Mouse (Mus musculus): ENCODE measurements at regions not wholly inside any gene's neighbourhood (a gene's known extent, or its start where the extent isn't known, plus 50 kb on each side); places are given as distances from the start of the nearest gene placed in this dataset.

DNA sequence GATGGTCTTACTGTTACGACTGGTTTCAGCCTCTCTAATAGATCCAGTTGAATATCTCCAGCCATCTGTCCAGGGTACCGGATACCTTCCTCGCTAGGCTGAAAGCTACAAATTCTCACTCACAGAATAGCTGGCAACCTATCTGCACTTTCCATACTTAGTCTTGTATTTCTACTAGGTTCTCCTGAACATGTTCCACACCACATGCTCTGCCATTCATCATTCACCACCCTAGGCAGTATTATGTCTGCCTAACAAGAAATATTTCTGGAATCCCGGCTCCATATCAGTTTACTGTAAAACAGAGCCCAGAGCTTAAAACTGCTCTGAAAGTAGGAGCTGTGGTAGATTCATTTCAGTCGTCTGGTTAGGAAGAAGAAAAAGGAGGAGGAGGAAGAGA lies 1224.5 kb upstream of the Lrrc6 start:
- DNase-seq, result no peak

DNA sequence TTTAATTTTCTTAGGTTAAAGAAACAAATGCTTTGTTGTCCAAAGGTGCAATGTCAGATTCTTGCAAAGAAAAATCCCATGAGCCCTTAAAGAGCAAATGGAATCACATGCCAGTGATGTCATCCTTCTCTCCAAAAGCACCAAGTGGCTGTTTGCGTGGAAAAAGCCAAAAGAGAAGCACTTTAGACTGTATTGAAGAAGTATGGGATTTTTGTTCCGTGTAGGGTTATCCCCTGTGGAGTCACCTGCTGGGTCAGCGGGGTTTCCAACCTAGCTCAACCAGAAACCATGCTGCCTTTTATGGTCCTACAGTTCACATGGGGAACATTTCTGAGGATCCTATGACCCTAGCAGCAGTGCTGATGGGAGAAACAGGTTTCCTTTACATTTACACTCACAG lies 1213.5 kb upstream of the Lrrc6 start:
- no peak for DNase-seq

DNA sequence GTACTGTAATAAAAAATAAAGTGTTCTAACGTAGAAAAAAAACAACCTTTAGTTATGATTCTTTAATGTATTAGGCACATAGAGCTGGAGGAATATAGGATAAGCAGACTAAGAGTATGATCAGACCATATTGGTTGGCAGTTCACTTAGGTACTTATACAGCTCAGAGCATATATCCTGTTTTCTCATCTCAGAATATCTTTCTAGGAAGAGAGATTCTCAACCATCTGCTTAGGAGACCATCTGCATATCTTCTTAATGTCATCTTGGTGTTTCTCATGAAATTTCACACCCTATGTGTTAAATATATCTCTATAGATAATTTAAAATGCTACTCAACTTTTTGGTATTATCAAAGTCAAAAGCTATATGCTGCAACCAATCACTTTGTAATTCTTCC lies 1185.4 kb upstream of the Lrrc6 start:
- no peak for DNase-seq

DNA sequence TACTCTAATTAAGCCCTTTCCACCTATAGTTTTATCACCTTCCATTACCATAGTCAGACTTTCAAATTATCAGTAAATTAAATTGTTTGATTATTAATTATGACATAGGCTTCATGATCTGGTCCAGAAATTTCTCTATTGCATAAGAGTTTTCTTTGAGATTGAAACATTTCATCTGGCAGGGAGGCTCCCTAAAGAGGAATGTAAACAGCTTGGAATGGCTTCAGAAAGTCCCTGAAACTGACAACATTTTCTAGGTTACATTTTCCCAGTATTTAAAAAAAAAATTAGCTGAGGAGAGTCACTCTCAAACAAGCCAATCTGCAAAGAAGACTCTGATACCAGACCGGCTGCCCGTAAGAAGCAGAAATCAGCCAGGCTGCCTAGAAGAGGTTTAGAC lies 1172.6 kb upstream of the Lrrc6 start:
- no peak for DNase-seq

DNA sequence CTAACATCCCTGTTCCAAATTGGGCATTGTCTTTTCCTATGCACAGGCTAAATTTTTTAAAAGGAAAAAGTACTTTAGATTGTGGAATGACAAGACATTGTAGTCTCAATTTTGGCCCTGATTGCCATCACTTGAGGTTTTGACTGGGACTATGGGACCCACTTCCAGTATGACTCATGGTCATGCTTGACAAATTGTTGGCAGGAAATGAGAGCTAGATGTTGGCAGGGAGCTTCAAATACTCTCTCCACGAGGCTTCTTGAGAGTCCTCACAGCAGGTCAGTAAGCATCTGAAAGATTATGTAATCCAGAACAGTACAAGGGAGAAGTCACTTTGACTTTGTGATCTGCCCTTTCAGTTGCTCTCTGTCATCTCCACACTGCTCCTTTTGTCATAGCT lies 1135.4 kb upstream of the Lrrc6 start:
- no peak for DNase-seq

DNA sequence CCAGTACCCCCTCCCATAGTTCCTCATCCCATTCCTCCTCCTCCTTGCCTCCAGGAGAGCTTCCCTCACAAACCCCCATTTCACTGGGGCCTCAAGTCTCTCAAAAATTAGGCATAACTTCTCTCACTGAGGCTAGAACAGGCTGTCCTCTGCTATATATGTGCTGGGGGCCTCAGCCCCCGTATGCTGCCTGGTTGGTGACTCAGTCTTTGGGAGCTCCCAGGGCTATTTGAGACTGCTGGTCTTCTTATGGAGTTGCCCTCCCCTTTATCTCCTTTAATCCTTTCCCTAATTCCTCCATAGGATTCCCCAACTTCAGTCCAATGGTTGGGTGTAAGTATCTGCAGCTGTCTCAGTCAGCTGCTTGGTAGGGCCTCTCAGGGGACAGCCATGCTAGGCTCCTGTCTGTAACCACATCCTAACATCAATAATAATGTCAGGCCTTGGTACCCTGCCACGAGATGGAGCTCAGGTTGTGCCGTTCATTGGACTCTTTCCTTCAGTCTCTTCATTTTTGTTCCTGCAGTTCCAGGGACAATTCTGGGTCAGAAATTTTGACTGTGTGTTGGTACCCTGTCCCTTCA lies 1126.1 kb upstream of the Lrrc6 start:
- DNase-seq, result no peak

DNA sequence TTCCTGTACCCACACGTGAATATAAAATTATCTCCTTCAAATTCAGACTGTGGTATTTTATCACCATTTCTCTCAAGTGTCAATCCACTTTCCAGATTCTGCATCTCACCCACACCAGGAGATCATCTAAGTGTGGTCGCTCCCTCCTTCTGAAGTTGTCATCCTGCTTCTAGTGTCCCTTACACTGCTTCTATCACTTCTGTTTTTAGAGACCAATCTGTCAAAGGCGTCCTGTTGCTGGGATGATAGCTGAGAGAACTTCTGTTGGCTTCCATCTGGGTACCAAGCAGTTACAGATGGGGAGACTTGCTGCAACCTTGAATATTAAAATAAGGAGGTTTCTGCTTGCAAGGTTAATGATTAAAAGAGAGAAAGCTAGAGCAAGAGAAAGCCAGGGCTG lies 1111.2 kb upstream of the Lrrc6 start:
- no peak for DNase-seq

DNA sequence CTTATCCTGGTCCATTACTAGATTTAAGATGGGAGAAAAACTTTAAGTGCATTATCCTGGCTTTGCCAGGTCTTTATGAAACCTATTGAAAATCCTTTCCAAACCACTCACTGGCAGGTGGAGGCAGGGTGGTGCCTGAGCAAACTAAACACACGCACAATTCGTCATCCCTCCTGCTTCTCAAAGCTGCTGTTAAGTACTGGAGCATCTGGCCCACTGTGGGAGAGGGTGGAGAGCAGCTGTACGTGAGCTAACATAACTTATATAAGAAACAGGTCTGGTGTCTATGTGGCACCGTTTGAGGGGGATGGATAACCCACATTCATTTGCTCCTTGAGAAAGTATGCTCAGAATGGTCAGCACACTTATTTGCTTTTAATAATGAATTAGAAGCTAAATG lies 1097.7 kb upstream of the Lrrc6 start:
- no peak for DNase-seq

DNA sequence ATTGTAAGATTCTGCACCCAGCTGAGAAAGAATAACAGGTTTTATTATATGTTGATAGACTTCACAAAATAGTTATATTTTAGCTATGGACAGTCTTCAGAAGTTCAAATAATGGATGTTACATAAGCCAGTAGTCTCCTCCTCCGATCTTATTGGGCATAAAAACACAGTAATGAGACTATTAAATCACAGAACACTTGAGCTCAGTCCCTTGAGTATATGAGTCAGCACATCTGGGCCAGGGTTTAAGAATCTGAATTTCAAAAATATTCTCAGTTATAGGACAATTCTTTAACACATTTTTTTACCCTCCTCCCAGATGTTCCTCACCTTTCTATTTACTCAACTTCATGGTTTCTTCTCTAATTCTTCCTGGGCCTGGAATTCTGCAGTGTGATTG lies 1075.9 kb upstream of the Lrrc6 start:
- no peak for DNase-seq

DNA sequence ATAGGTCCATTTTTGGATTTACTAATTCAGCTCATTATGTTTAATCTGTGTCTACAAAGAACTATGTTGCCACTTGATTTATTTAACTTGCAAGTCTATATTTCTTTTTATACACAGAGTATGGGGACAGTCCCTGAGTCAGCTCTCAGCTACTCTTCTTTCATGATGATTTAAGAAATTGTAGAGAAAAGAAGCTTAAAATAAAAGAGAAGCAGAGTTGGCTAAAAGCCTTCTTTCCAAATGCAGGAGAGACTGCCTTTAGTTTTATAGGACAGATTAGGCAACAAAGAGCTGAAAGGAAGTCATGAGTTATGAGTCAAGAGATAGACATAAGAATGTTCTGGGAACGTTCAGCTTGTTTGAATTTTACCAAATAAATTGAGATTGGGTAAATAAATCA lies 1070.9 kb upstream of the Lrrc6 start:
- DNase-seq, result no peak

DNA sequence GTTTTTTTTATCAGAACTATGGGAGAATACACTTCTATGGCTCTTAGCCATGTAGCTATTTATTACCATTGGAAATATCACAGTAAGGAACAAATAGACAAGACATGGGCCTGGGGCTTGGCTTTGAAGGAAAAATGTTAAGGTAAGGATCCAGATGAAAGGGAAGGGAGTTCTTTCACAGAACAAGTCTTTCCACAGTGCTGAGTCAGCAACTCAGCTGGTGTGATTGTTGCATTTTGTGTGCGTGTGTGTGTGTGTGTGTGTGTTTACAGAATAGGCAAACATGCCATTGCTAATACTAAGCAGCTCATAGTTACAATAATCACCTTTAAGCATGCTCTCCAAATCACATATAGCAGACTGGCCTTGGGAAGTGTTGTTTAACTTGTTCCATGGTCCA lies 1056.6 kb upstream of the Lrrc6 start:
- no peak for DNase-seq

DNA sequence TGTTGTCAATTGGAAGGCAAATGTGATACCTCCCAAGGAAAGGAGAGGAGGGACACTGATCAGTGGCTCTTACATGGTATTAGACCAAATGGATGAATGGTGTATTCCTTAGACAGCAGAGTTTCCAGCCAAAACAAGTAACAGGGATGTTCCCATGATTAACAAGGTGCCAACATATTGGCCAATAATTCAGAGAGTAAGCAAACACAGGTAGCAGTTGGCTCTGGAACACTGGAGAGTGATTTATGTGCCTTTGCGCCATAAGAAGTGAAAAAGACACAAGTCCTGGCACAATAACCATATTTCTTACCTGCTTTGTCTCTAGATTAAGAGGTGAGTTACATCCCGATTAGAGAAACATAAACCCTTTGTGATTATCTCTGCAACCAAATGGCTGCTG lies 1051.2 kb upstream of the Lrrc6 start:
- no peak for DNase-seq

DNA sequence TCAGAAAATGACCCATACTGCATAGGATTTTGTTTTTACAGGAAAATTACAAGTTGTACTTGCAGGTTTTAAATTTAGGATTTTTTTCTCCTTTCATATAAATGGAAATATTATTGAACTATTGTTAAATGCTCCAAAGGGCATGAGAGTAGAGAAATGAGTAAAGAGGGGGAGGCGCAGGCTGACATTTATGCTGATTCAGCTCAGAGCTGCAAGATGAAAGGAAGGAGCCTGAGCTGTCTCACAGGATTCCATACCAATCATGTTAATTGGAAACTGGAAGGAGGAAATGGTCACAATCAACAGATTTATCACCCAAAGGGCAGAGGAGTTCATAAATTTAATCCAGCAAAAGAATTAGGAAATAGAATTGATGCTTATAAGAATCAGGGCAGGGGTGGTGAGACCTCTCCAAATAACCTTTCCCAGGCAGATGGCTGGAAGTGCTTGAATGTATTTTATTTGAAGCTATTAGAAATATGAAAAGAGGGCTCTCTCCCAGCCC lies 1046.2 kb upstream of the Lrrc6 start:
- no peak for DNase-seq

DNA sequence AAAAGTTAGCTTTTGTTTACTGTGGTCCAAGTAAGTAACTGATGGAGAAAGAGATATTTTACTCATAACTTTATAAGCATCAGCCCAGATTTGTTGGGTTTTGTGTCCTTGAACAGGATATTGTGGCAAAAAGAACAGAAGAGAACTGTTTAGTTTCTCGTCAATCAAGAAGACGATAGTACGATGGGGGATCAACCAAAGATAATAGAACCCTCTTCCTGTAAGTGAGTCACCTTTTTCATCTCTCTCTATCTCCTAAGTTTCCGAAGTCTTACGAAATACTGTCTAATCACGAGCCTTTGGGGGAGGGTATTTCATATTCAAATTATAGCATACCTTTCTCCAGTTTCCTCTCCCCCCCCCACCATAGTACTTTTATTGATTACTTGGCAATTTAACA lies 1045.0 kb upstream of the Lrrc6 start:
- no peak for DNase-seq

DNA sequence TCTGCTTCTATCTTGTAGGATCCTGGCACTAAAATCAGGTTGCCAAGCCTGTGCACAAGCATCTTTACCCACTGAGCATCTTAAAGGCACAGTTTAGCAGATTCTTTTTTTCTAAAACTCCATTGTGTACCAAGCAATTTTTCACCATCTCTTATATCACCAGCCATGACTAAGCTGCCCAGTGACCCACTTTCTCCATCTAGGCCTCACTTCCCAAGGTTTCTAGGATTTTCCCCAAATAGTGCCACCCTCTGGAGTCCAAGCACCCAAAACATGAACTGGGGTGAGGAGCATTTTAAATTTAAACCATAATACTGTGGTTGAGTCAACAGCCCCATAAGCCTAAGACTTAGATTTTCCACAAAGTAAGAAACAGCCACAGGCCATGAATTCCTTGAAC lies 1013.0 kb upstream of the Lrrc6 start:
- DNase-seq, result no peak

DNA sequence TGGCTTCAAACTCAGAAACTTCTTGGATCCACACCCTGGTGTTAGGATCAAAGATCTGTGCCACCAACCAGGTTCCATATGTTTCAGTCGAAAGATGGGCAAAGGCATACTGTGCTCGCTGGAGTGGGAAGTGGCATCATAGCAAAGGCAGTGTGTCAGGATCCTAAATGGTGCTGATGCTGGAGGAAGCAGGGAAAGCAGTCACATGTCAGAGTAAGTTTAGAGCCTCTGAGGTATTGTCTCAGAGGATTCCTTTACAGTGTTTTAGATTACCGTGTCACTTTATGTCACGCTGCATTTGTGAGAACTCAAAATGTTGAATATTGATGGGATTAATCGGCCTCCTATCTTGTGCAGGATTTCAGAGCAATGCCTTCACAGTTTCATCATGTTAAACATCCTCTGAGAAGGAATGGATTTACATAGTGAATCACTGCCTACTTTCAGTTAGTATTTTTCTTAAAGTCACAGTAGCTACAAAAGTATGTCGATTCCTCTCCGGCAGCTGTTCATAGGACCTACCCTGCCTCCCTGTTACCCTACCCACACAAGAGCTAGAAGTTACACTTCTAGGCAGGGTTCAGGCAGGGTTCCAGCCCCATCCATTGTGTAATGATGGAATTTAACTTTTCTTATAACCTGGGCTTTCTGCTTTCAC lies 994.4 kb upstream of the Lrrc6 start:
- DNase-seq, result peak; percentile 20

DNA sequence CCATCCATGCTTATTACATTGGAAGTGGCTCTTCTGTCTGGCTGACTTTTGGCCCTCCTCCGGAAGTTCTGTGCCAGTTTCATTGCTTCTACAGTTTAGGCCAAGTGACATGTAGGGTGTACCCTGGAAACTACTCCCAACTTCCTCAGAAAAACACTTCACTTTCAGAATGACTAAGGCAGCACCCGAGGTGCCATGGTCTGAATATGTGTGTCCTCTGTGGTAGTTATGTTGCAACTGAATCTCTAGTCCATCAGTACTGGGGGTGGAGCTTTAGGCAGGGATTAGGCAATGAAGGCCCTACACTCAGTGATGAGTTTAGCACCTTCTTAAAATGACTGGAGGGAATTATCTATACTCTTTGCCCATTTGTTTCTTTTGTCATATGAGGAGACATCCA lies 981.0 kb upstream of the Lrrc6 start:
- no peak for DNase-seq

DNA sequence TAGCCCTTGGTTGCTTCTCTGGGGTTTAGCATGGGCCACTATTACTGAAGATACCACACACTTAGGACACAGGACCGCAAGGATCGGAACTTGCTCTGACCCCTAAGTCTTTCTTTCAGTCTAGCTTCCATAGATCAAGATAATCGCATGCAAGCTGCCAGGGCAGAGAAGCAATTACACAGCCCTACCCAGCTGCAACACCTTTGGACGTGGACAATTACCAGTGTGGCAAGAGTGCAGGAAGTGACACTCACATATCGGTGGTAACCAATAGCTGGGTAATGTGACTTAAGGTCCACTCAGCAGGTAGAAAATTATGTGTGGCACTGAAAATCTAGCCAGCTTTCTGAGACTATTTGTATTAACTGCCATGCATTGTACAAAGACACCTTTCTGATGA lies 973.6 kb upstream of the Lrrc6 start:
- DNase-seq, result no peak

DNA sequence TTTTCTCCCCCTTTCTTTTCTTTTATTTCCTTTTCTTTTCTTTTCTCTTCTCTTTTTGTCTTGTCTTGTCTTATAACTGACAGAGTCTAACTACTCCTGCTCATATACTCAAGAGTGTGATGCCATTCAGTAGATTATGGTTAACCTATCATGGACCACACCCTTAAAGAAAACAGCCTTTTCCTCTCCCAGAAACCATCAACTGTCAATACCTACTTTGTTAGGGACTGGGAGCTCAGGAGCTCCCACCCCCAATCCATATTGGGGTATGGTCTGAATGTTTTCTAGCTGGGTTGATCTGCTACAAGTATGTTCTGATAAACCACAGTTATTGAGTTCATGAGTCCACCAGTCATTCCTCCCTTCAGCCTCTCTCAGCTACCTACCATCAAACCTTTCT lies 972.3 kb upstream of the Lrrc6 start:
- DNase-seq, result no peak

DNA sequence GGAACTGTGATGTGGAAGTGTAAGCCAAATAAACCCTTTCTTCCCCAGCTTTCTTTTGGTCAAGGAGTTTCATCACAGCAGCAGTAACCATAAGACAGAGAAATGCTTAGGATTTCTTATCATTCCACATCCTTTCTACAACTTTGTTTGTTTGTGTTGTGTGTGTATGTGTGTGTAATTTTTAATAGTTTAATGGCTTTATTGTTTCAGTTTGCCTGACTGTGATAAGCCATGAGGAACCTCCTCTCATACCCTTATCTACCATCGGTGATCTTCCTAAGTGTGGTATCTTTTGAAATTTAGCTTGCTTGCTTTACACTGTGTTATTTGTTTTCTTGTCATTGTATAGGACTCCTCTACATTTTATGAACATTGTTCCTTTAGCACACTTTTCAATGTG lies 970.6 kb upstream of the Lrrc6 start:
- DNase-seq, result no peak

DNA sequence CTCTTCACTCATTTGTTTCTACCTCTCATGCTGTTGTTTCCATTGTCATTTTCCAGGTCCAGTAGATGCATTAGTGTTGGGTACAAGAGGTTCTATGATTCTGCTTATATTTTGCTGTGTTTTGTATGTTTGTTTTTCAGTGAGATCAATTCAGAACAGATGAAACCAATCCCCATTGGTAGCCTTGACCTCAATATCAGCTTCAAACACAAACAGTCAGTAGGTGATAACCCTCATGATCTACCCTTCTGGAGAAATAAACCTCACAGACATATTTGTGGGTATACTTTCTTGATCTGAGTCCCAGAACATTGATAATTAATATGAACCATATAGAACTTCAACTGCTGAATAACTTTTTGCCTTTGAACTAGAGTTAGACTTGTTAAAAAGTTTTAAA lies 969.3 kb upstream of the Lrrc6 start:
- no peak for DNase-seq

DNA sequence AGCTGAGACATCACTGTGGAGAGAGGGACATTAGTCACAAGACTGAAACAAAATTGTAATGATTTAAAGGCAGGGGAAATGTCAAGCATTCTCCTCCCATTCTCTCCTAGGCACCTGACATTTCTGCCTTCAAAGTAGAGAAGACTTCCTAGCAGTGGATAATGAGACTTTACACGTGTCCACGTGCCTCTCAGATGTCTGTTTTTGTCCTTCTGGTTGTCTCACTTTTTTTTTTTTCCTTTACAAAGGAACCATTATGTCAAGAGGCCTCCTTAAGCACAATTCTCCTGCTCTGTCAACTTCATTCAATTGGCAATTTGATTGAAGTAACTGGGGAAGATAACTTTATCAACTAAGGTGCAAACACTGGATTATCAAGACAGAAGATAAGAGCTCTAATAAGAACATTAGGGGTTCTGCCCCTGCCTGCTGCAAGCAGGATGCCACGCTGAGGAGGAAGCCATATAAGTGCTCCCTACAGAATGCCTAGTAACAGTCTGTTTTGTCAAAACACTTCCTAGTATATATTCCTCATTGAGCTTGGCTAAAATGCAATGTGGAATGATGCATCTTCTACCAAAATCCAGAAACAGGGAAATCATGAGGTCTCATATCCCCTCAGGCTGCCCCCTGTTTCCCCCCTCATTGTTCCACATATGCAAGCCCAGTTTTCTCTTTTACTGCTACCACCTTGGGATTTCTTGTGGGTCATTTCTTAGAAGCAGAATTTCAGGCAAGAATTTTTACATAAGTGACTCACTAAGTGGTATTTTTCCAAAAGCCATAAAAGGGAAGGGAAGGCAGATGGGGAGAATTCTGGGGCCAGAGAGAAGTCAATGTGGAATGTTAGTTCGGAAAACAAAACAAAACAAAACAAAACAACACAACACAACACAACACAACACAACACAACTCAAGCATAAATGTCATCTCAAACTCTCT lies 967.0 kb upstream of the Lrrc6 start:
- no peak for DNase-seq

DNA sequence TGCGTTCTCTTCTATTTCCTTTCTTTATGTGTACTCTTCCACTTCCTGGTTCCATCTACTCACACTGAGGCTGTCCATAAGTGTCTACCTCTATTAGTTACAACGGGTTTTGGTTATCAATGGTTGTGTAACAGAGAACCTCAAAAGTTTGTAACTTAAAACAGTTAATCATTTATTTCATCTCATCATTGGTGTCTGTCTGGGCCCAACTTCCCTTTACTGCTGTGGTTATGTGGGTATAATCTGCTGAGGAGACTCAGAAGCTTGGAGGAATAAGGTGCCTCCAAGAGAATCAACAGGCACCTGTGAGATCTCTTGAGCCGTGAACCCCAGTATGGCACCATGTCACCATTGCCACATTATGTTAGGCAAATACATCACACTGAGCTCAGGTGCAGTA lies 962.2 kb upstream of the Lrrc6 start:
- no peak for DNase-seq

DNA sequence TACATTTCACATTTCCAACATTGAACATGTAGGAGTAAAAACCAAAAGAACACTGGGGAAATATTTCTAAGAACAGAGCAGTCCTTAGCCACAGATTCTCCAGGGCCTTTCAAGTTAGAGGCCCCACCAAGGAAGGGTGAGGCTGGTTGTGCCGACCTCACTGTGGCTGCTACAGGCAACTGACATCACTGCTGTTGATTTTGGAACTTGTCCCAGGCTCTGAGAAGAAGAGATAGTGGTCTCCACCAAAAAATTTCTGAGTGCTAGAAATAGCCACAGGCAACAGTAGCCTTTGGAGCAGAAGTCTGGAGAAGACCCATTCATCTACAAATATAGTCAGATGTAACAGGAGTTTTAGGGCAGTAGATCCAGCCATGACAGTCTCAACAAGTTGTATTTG lies 959.7 kb upstream of the Lrrc6 start:
- no peak for DNase-seq

Measured in retina, postnatal 1 day (tissue).